Mouse (Mus musculus): Measurements from ENCODE around the gene Nckipsd.

The Nckipsd gene

GRCm38 (mm10) chr9:108808163-108808665, at the start of gene Nckipsd:
Gene Nckipsd, plus strand, starts transcription at chr9:108808368.
- no peak for DNase-seq (ENCODE audit: low read depth, low spot score)

GRCm38 (mm10) chr9:108759121-108759520, 49.0 kb upstream of the Nckipsd start:
- DNase-seq (ENCODE audit: low read depth, low spot score), result no peak

- DNase-seq (ENCODE audit: low read depth, low spot score), result peak; percentile 77
These were observed 48.4 kb upstream of the Nckipsd start for GRCm38 (mm10) chr9:108759805-108760204.

- DNase-seq (ENCODE audit: low read depth, low spot score), result no peak
These were observed 46.6 kb upstream of the Nckipsd start for GRCm38 (mm10) chr9:108761561-108761960.

GRCm38 (mm10) chr9:108764971-108765370, 43.2 kb upstream of the Nckipsd start:
- DNase-seq (ENCODE audit: low read depth, low spot score), result no peak

GRCm38 (mm10) chr9:108776614-108777013, 31.6 kb upstream of the Nckipsd start:
- DNase-seq (ENCODE audit: low read depth, low spot score), result no peak

GRCm38 (mm10) chr9:108777276-108777675, 30.9 kb upstream of the Nckipsd start:
- DNase-seq (ENCODE audit: low read depth, low spot score), result no peak

- no peak for DNase-seq (ENCODE audit: low read depth, low spot score)
These were observed 27.2 kb upstream of the Nckipsd start for GRCm38 (mm10) chr9:108780959-108781358.

- no peak for DNase-seq (ENCODE audit: low read depth, low spot score)
These were observed 26.3 kb upstream of the Nckipsd start for GRCm38 (mm10) chr9:108781891-108782290.

- DNase-seq (ENCODE audit: low read depth, low spot score), result no peak
These were observed 25.2 kb upstream of the Nckipsd start for GRCm38 (mm10) chr9:108782836-108783547.

- peak; percentile 94 for DNase-seq (ENCODE audit: low read depth, low spot score)
These were observed 24.4 kb upstream of the Nckipsd start, which contains the start of gene Ip6k2 for GRCm38 (mm10) chr9:108783548-108784463. Gene Ip6k2, plus strand, starts transcription at chr9:108783796.

GRCm38 (mm10) chr9:108785416-108785815, 22.8 kb upstream of the Nckipsd start:
- DNase-seq (ENCODE audit: low read depth, low spot score), result no peak

GRCm38 (mm10) chr9:108786494-108786893, 21.7 kb upstream of the Nckipsd start:
- no peak for DNase-seq (ENCODE audit: low read depth, low spot score)

GRCm38 (mm10) chr9:108787080-108787479, 21.1 kb upstream of the Nckipsd start:
- DNase-seq (ENCODE audit: low read depth, low spot score), result no peak

GRCm38 (mm10) chr9:108788713-108789112, 19.5 kb upstream of the Nckipsd start:
- DNase-seq (ENCODE audit: low read depth, low spot score), result no peak

- DNase-seq (ENCODE audit: low read depth, low spot score), result no peak
These were observed 15.9 kb upstream of the Nckipsd start for GRCm38 (mm10) chr9:108792307-108792706.

GRCm38 (mm10) chr9:108792730-108793129, 15.4 kb upstream of the Nckipsd start:
- no peak for DNase-seq (ENCODE audit: low read depth, low spot score)

- no peak for DNase-seq (ENCODE audit: low read depth, low spot score)
These were observed 12.9 kb upstream of the Nckipsd start for GRCm38 (mm10) chr9:108795281-108795680.

GRCm38 (mm10) chr9:108795762-108796161, 12.4 kb upstream of the Nckipsd start:
- no peak for DNase-seq (ENCODE audit: low read depth, low spot score)

- no peak for DNase-seq (ENCODE audit: low read depth, low spot score)
These were observed 11.7 kb upstream of the Nckipsd start for GRCm38 (mm10) chr9:108796351-108796981.

- DNase-seq (ENCODE audit: low read depth, low spot score), result no peak
These were observed 10.7 kb upstream of the Nckipsd start for GRCm38 (mm10) chr9:108797477-108797876.

Data from WW6 (cell line).